Mouse (Mus musculus): ENCODE results near the gene Fam45a.

The Fam45a gene

DNA sequence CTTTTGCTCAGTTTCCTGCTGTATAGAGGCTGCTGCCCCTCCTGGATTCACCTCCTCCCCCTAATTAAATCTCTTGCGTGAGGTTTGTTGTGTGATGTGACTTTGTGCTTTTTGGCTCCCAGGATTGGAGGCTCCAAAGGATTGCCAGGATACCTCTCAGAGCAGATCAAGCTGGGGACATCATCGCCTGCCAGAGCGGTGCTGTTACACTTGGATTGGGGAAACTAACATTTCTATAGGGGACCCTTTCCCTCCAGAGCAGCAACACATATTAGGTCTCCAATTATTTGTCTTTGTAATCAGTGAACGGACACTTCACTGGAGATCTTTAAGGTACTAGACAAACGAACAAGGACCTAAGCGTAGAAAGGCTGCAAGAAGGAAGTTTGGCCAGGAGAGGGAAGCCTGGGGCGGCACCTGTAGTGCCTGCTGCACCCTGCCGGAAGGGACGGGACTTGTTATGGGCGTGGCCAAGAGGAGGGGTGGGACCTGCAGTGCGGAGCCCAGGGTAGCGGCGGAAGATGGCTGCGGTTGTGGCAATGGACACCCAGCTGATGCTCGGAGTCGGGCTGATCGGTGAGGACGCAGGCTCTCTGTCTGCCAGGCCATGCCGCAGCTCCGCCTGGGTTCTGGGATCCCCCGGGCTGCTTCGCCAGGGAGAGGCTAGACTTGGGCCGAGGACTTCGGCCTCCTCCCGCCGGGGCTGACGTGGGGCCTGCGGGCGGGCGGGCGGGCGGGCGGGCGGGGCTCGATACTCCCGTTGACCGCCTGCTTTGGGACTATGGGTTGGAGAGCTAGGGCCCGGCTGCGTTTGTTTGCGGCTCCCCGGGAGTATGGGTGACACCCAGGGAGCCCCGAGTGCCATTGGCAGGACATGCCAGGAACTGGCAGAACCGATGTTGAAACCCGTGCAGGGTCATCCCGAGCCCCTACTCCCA is at the start of gene Fam45a:
Fam45a (plus strand) TSS at position 488 of the 938 bp plus-strand sequence.
- peak; percentile 90 to 93 for DNase-seq

DNA sequence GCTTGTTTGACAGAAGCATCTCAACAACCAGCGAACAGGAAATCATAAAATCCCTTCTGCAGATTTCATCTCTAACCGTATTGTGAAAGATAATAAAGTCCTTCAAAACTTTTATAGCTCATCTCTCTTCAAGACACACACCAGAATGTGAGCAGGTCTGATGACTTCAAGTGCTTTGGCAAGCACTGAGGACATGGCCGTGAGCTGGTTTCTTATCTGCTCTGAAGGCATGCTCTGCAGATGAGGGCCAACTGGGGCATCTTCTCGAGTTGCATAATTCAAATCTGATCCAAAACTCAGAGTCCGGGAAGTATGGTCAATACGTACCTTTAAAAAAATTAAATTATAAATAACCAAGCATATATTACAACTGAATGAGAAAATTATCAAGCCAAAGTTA is 38.0 kb upstream of the Fam45a start:
- DNase-seq, result no peak

DNA sequence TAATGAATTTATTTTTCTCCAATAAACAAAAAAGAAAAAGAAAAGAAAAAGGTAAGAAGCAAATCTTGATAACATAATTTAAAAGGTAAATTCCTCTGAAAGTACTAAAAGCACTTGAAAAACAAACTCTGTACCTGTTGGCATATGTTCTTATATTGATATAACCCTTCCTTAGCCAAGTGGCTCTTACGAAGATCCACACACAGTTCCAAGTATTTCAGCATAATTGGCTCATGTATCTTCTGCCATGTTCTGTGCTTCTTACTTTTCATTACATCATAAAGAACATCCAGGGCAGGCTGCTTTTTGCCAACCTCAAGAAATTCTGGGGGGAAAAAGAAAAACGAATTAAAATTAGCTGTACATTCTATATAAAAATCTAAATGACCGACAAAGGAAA is 29.4 kb upstream of the Fam45a start:
- DNase-seq, result no peak

DNA sequence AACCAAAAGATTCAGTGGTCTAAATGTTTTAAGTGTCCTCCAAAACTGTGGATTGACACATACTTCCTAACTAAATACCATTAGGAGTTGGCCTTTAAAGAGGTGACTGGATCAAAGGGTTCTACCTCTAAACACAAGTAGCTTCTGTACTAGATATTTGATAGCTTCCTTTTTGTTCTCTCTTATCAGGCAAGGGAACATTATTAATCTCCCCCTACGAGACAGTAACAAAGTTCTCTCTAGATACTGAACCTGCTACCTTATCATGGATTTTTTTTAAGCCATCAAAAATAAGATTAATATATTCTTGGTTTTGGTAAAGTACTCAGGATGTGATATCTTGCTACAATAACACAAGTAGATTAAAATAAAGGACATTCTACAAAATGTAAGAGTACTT is 26.7 kb upstream of the Fam45a start:
- DNase-seq, result no peak

DNA sequence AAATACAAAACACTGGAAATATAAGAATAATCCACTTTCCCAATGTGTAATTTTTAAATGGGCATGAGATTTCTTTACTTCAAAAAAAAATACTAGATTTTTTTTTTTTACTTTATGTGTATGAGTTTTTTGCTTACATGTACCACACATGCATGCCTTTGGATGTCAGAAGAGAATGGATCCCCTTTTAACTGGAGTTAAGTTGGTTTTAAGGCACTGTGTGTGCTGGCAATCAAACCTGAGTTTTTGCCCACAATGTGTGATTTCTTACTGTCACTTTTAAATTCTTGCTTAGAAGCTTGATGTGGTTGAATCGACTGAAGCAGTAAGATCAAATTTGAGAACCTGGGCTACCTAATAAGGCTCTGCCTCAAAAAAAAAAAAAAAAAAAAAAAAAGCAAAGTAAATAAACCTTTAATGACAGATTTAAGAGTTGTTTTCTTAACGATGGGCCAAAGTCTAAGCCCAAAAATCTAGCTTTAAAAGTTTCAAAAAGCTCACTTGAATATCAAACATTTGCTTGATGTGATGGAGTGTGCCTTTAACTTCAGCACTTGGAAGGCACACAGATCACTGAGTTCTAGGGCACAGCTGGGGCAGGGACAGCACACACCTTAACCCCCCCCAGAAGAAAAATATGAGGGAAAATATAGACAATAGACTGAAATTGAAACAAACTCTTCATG is 23.8 kb upstream of the Fam45a start:
- DNase-seq, result no peak

DNA sequence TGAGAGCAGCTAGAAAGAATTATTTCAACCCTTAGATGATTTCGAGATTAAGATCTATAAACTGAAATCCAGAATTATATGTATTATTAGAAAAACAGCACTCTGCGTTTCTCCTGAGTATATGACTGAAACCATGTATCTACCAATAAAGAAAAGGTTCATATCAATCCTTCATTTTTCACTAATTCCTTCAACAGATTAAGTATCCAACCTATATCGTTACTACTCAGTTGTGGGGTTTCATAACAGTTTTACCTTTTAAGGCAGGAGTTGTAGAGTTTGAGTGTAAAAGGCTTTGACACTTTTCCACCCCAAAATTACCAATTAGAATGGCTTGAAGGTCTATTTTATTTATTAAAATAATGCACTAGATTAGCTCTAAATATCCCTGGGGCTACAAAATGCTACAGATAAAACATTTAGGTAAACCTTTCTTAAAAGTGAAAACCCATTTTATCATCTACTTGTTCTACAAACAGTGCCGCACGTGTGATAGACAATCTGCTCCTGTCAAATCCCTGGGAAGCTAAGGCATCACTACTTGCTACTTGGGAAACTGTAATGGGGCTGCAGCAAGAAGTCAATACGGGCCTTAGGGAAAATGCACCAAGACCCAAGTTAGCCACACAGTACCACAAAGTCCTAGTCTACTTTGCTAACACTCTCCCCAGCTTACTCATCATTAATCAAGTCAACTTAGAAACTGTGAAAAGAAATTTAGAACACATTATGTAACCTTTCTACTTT is 23.0 kb upstream of the Fam45a start:
- DNase-seq, result no peak

DNA sequence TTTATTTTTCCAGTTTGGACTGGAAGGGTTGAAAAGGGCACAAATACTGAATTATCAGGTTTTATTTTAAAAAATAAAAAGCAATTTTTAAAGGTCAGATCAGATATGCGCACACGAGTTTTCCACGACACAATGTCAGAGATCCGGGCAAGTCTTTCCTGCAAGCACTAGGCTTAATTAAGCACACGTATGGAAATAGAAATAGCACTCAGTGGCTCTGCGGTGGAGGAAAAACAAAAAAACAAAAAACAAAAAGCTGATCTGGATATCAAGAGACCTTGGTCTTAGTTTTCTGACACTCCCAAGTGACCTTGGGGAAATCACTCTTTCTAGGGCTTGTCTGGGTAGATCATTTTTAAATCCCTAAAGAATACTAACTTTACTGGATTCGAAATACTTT is 21.9 kb upstream of the Fam45a start:
- no peak for DNase-seq

DNA sequence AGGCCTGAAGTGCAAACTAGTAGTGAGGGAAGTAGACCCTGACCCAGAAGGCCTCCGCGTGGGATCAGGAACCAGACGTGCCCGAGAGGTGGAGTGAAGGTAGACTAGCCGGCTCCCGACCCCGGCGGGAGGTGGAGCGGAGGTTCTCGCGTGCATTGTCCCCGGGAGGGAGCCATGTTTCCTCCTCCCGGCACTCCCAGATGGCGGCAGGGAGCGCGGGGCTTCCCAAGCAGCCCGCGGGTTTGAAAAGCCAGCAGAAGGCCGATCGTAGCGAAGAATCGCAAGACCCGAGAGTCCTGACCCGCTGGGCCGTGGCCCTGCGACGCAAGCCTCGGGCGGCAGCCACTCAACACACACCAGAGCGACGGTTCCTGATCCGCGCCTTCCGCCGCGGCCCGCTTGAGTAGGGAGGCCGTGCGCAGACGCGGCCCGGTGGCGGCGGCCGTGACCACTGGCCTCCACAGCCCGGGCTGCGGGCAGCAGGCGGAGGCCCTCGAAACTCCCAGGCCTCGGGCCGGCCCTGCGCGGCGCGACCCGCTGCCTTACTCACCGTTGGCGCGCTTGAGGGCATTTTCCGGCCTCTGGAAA is 21.4 kb upstream of the Fam45a start:
- peak; percentile 50 for DNase-seq

DNA sequence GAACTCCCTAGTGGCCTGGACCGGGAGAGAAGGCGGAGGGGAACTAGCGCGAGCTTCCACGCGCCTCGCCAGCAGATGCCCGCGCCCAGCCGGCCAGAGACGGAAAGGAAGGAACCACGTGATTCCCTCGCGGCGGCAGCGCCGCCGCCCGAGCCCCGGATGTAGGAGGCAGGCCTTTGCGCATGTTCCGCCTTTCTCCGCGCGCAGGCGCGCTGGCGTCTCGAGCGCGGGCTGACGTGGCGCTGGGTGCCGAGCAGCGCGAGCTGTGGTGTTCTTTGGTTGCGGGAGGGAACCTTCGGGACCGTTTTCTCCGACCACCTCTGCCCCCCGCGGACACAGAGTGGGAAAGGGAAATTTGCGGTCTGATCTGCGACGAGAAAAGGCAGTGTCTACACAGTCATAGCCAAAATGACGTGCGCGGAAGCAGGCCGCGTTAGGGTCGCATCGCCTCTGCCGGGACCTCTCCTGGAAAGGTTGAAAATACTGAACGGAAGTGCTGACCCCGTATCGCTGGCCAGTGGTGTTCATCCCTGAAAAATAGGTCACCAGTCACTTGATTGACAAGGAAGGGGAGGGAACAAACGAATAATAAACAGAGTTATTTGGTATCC is 20.7 kb upstream of the Fam45a start, which contains the start of gene Eif3a:
Eif3a (minus strand) TSS at position 108 of the 611 bp plus-strand sequence.
- DNase-seq, result peak; percentile 88 to 90

DNA sequence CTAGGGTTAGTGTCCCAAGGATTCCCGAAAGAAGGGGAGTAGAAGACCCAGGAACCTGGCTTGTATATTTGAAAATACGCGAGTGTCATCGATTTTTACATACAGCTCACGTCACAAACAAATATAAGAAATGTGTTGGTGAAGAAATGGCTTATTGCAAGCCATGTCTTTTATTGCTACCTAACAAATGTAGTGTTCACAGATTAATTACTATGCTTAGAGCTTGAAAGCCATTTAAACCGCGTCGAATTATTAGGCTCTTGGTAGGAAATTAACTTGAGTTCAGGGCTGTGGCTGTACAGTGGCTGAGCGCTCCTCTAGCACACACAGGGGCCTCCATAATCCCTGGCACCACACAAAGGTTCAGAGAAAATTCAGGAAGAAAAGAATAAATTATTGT is 20.2 kb upstream of the Fam45a start:
- DNase-seq, result no peak

DNA sequence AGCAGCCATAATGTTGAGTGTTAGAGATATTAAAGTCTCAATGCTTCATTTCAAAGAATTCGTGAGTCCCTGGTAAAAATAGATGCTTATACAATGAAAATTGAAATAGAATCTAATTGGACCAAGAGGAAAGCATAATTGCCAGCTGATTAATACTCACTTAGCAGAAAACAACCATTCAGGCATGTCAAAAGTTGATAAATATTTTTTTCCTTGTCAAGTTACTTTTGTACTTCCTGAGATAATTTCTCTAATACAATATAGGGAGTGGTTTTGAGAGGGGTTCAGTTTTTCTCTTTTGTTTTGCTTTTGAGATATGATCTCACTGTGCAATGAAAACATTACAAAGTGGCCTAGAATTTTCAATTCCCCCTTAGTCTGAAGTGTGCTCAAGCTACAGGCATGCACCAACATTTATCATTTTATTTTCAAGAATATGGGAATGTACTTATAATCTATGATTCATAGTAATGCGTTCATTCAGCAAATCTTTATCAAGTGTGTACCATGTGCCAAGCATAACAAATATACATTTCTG is 18.1 kb upstream of the Fam45a start:
- DNase-seq, result no peak

DNA sequence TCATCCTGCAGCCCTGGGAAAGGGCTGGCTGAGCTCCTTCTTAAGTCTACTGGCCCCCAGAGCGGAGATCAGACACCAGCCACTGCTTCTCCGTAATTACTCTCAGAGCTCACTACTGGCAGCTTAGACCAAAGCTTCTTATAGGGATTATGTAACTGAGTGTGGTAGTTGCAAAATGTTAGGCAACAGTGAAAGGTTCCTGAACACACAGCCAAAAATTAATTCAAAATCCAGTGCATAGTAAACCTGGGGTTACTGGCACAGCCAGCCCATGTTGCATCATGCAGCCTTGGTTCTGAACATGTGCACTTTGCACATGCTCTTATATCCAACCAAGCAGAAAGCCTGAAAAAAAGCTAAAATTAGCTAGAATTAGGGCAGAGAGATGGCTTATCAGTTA is 16.1 kb upstream of the Fam45a start:
- no peak for DNase-seq

DNA sequence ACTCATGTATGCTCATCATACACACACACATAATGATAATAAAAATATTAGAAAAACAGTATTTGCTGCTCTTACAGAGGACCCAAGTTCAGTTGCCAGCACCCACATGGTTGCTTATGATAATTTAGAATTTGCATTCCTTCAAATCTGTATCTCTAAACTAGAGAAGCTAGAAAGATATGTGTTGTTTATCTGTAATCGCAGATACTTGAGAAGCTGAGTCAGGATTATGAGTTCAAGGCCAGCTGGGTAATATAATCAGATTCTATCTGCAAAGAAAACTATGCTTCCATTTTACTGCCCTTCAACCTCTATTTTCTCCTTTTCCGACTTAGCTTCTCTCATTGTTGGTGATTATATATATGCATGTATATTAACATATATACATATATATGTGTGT is 14.0 kb upstream of the Fam45a start:
- DNase-seq, result no peak

DNA sequence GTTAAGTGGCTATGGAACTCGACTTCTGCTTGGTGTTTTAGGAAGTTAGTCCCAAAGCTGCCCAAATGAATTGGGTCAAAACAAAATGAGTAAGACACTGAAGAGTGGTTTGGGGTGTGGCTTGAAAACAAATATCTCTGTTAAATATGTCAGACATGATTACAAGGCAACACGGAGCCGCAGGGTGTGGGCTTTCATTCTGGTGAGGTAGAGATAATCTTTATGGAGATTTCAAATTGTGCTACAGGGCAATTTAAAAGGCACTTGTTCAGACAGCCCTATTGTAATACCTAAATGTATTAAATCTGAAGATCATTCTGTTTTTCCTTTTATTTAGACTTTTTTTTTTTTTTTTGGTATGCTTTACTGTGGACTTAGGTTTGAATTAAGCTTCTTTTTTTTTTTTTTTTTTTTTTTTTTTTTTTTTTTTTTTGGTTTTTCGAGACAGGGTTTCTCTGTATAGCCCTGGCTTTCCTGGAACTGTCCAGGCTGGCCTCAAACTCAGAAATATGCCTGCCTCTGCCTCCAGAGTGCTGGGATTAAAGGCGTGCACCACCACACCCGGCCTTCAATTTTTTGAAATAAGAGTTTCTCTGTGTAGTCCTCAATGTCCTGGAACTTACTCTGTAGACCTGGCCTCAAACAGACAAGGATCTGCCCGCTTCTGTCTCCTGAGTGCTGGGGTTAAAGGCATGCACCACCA is 11.4 kb upstream of the Fam45a start:
- DNase-seq, result no peak

DNA sequence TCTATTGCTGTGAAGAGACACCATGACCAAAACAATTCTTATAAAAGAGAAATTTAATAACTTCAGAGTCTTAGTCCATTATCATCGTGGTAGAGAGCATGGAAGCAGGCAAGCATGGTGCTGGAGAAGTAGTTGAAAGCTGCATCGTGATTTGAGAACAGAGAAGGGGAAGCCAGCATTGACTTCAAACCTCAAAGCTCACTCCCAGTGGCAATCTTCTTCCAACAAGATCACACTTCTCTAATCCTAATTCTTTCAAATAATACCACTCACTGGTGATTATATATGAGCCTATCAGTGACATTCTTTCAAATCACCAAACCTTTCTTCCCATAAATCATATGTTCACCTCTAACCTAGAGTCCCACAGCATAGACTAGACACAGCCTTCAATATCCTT is 6.5 kb upstream of the Fam45a start:
- DNase-seq, result no peak

DNA sequence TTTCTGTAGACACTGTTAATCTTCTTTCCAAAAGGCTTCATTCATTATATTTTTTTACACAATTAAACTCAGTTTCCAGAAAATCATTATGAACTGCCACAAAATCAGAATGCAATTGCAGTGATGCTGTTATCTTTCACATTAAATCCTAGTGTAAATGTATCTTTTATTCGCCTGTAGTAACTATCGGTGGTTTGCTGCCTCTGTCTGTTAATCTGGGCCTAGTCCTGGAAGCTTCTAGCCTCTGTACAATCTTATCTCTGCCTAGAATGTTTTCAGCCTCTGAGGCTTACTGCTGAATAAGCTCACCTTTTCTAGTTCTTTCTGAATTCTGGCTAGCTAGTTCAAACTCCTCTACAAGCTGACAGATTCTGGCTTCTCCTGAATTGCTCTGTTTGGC is 1.5 kb upstream of the Fam45a start:
- DNase-seq, result no peak

DNA sequence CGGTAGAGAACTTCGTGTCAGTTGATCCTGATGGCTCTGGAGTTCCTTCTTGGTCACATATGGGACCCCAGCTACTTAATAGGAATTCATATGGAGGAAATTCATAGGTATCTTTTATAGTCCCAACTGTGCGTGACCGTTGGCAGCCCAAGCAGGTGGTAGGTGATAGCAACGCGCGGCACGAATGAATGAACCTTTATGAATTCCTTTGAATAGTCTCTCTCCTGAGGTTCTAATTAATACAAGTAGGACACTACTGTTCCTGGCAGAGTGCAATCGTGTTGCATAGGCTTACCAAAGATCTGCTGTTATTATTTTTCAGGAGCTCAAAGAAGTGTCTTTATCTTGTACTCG is 628 bp downstream of the Fam45a start:
- DNase-seq, result no peak

DNA sequence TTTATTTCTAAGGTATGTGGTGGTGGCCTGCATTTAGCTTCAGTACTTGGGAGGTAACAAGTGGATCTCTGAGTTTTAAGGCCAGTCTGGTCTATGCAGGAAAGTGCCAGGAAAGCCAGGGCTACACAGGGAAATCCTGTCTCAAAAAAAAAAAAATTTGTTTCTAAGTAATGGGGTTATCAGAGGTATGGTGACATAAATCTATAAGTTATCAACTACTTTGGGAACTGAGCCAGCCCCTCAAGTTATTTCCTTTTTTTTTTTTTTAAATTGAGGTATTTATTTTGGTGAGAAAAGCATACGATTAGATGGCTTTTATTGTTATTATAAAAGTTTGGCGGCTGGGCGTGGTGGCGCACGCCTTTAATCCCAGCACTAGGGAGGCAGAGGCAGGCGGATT is 1.7 kb downstream of the Fam45a start:
- DNase-seq, result no peak

DNA sequence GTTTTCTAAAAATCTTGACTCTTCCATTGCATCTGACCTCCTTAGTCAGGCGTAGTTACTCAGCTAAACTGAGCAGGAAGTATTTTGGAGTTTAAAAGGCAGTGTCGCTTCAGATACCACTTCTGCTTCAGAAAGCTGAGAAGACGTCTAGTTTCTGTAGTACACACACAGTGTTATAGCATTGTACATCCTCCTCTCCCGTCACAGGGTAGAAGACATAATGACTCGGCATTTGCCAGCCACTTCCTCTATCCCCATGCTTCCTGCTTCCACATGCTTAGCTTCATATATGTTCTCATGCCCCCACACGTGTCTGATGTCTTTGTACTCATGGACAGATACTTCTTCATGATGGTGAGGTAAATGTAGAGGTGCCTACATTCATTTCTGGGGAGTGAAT is 7.3 kb downstream of the Fam45a start:
- DNase-seq, result no peak

DNA sequence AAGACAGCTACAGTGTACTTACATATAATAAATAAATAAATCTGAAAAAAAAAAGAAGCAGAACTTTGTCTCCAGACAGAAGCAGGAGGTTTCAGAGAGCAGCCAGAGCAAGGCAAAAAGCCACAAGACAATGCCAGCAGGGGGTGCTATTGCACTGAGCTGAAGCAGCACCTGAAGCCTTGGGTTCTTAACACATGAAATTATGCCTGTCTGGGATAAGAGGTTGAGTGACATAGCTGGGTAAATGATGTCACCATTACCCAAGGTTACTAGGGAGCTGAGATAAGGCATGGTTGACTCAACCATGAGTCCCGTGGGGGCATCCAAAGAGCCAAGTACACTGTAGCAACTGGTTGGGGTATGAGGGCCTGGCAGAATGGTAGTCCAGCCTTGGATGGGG is 26.4 kb downstream of the Fam45a start:
- DNase-seq, result peak; percentile 27 to 53

DNA sequence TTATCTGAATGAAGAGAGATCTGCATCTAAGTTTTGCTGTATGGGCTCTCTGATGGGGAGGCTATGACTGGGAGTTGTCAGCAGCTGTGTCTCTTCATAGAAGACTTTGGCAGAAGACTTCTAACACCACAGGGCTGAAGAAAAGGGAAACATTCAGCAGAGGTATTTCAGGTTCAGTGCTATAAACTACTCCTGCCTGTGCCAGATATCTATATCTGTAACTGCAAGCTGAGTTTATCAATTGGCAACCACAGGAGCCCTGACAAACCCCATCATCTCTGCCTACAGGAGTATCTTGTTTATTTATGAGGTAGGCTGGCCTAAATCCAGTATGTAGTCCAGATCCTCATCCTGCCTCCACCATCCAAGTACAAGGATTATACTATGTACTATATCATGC is 31.9 kb downstream of the Fam45a start:
- DNase-seq, result no peak

DNA sequence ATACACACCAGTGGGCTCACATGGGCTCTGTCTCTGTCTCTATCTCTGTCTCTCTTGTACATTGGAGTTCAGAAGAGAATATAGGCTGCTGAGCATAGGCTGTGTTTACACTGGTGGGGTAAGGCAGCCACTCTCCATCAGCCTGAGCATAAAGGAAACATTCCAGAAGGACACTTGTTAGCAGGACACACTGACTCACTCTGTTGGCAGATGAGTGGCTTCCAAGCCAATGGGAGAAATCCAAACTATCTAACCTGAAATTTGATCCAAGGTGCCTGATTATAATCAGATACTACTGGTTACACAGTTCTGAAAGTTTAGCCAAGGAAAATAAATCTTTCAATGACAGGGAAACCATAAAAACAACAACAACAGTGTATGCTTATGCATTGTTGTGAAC is 34.3 kb downstream of the Fam45a start:
- no peak for DNase-seq
